ENCODE assay signal across 7 mouse cellular contexts in genomic region chr8:81014789-81015699, GRCm38 (mm10). TPM values are rescaled to one million over a fixed set of nuclear protein-coding genes. Genes with fewer than 3 reads are reported as not detected.
DNase-seq lines count a peak whose midpoint lies in the region; ATAC-seq lines count a peak whose summit lies in the region.

Usp38 (minus strand) TSS chr8:81014928.

- H3K27ac ChIP-seq in intestine, embryonic 16.5 days (ENCODE audit: low read length), result peak within 1 kb of the TSS; percentile 97
- peak within 1 kb of the TSS; percentile 73 for H3K27ac ChIP-seq in midbrain, embryonic 11.5 days (ENCODE audit: low read depth, low read length)

- peak; percentile 98 for ATAC-seq in intestine, embryonic 16.5 days
- ATAC-seq in midbrain, embryonic 11.5 days (ENCODE audit: low FRiP score), result peak; percentile 99

- H3K9ac ChIP-seq in intestine, embryonic 16.5 days (ENCODE audit: low read depth, low read length), result peak within 1 kb of the TSS; percentile 96
- peak within 1 kb of the TSS; percentile 85 for H3K9ac ChIP-seq in midbrain, embryonic 11.5 days (ENCODE audit: low read length)

- intact Hi-C loops in left cerebral cortex, postnatal 36 days (cut with DNase I), result no loop called here

- H3K27me3 ChIP-seq in intestine, embryonic 16.5 days (replicated peaks; ENCODE audit: control insufficient read depth, insufficient read depth, low read length), result no peaks in the 10 kb centered on the region
- no peaks in the 10 kb centered on the region for H3K27me3 ChIP-seq in midbrain, embryonic 11.5 days (ENCODE audit: control insufficient read depth, insufficient read depth, low read length)

- H3K4me2 ChIP-seq in intestine, embryonic 16.5 days (ENCODE audit: low read depth, low read length), result peak within 1 kb of the TSS; percentile 74
- H3K4me2 ChIP-seq in midbrain, embryonic 11.5 days, result peak within 1 kb of the TSS; percentile 97

- H3K9me3 ChIP-seq in intestine, embryonic 16.5 days (ENCODE audit: control insufficient read depth, low read length), result no peaks in the 10 kb centered on the region
- no peaks in the 10 kb centered on the region for H3K9me3 ChIP-seq in midbrain, embryonic 11.5 days (ENCODE audit: control insufficient read depth, low read length)

- H3K4me1 ChIP-seq in intestine, embryonic 16.5 days (ENCODE audit: control insufficient read depth, insufficient read depth, low read length), result peaks cover 10% of the 10 kb centered on the region
- H3K4me1 ChIP-seq in midbrain, embryonic 11.5 days (ENCODE audit: control insufficient read depth, insufficient read depth, low read length), result peaks cover 18% of the 10 kb centered on the region

- peak; percentile 98 for DNase-seq in adrenal gland, adult 8-10 months
- DNase-seq in embryo, embryonic 9.5 days (ENCODE audit: extremely low spot score), result peak; percentile 100
- DNase-seq in gastrocnemius, postnatal 4 days (ENCODE audit: low spot score in 2 of 2), result peak; percentile 100
- DNase-seq in left cerebral cortex, postnatal 36 days (ENCODE audit: low spot score in 2 of 2), result peak; percentile 99 to 100
- peak; percentile 100 for DNase-seq in midbrain, embryonic 11.5 days (ENCODE audit: low spot score, missing footprints)
- DNase-seq in skeletal muscle tissue, adult 2 months (ENCODE audit: low read depth, low spot score), result peak; percentile 99

- no peaks in the 10 kb centered on the region for H3K36me3 ChIP-seq in intestine, embryonic 16.5 days (ENCODE audit: control insufficient read depth, insufficient read depth, low read length)
- H3K36me3 ChIP-seq in midbrain, embryonic 11.5 days (ENCODE audit: control insufficient read depth, insufficient read depth, low read length), result no peaks in the 10 kb centered on the region

- H3K4me3 ChIP-seq in intestine, embryonic 16.5 days (ENCODE audit: low read length), result peak within 1 kb of the TSS; percentile 99
- H3K4me3 ChIP-seq in midbrain, embryonic 11.5 days (ENCODE audit: low read depth, low read length), result peak within 1 kb of the TSS; percentile 93

- 3% methylated on average over 57 of the region's 57 CpGs for WGBS in intestine, embryonic 16.5 days
- 4% methylated on average over 52 of the region's 57 CpGs for WGBS in midbrain, embryonic 11.5 days

RNA-seq across cellular contexts. Expression of gene Usp38, which starts in this region (rescaled TPM):
- 10 to 100 TPM; 22.8 to 24.4 (median 23.3) TPM for total RNA-seq in adrenal gland, adult 8-10 months (2022)
- 10 to 100 TPM; 22.7 to 24.2 TPM for total RNA-seq in gastrocnemius, postnatal 4 days (2021)
- polyA plus RNA-seq in intestine, embryonic 16.5 days (2015; fragmentation: Nextera tagmentation; extraction: Ambion mirVana), result 14.0 and 15.0 TPM in 2 replicates
- 10 to 100 TPM; 22.1 to 23.7 TPM for total RNA-seq in left cerebral cortex, postnatal 36 days (2021)
- polyA plus RNA-seq in midbrain, embryonic 11.5 days (2014; fragmentation: Nextera tagmentation; extraction: Ambion mirVana), result 31.5 and 34.5 TPM in 2 replicates

Comparison
In these comparisons a context has a peak if more than half of its experiments do, and no peak if none do; other contexts are left out.
1. Peak in every context shown above with its lines: DNase-seq, ATAC-seq, H3K4me3 ChIP-seq and H3K27ac ChIP-seq.